Mouse (Mus musculus) stomach, postnatal 0 days (tissue): ENCODE measurements at regions not wholly inside any gene's neighbourhood (a gene's known extent, or its start where the extent isn't known, plus 50 kb on each side); places are given as distances from the start of the nearest gene placed in this dataset.

Experiments used
- ATAC-seq: fragments of 200-750 bp; cut with Nextera tagmentation; 2 replicates; pipeline ENCODE4 v1.8.0; 2017; ENCODE audit not compliant: low FRiP score, low TSS enrichment
- DNase-seq: peaks from one replicate; pipeline ENCODE4 v3.0.0-alpha.2; 2016; ENCODE audit warnings: low spot score
- H3K27ac ChIP-seq: fragments of 300-500 bp; sonication (generic); replicated peaks from 2 replicates; pipeline ENCODE4 v1.5.1; 2014; ENCODE audit warnings: mild to moderate bottlenecking, control low read depth
- H3K27me3 ChIP-seq: fragments of 300-500 bp; sonication (generic); 2 replicates; pipeline ENCODE4 v1.6.1; 2014; ENCODE audit warnings: low read length; ENCODE audit not compliant: control insufficient read depth, insufficient read depth
- H3K36me3 ChIP-seq: fragments of 300-500 bp; sonication (generic); 2 replicates; pipeline ENCODE4 v1.6.1; 2014; ENCODE audit warnings: low read length, mixed read lengths; ENCODE audit not compliant: control insufficient read depth, insufficient read depth
- H3K4me1 ChIP-seq: fragments of 300-500 bp; sonication (generic); replicated peaks from 2 replicates; pipeline ENCODE4 v1.6.1; 2014; ENCODE audit warnings: antibody characterized with exemption; ENCODE audit not compliant: control insufficient read depth, insufficient read depth
- H3K4me2 ChIP-seq: fragments of 300-500 bp; sonication (generic); replicated peaks from 2 replicates; pipeline ENCODE4 v1.6.1; 2014; ENCODE audit warnings: low read depth, mild to moderate bottlenecking, control low read depth, moderate library complexity
- H3K4me3 ChIP-seq: fragments of 300-500 bp; sonication (generic); 2 replicates; pipeline ENCODE4 v1.5.1; 2014; ENCODE audit warnings: low read depth, low read length, control low read depth
- H3K9ac ChIP-seq: fragments of 300-500 bp; sonication (generic); 2 replicates; pipeline ENCODE4 v1.6.1; 2014; ENCODE audit warnings: mild to moderate bottlenecking, low read length, control low read depth, mixed read lengths
- H3K9me3 ChIP-seq: fragments of 300-500 bp; sonication (generic); 2 replicates; pipeline ENCODE4 v1.6.1; 2016; ENCODE audit warnings: low read length; ENCODE audit not compliant: control insufficient read depth
- CTCF ChIP-seq: IDR thresholded peaks from 2 replicates; pipeline ENCODE4 v1.5.1; 2016; ENCODE audit warnings: antibody characterized with exemption, low read depth, mild to moderate bottlenecking, moderate library complexity
- EP300 ChIP-seq: optimal IDR thresholded peaks from 2 replicates; pipeline ENCODE3; 2016; ENCODE audit warnings: antibody characterized with exemption
- WGBS: fragments of 180-500 bp; shearing (Covaris S2); extraction: QIAGEN DNeasy Blood & Tissue Kit; methylation state at CpG from one replicate; pipeline ENCODE4 v1.1.7; 2014; 5-methylcytosine and 5-hydroxymethylcytosine counted together

- no peak for ATAC-seq
- H3K27ac ChIP-seq = peak overlapping the region; percentile 30; the same call in 1 of the 2 replicates
- WGBS = 60% methylated on average over 6 of the region's 6 CpGs
Measured at GRCm38 (mm10) chr7:68686396-68687139, 62.5 kb downstream of the Arrdc4 start.

GRCm38 (mm10) chr7:68682929-68683643, 66.0 kb downstream of the Arrdc4 start:
- Histone ChIP-seq H3K9ac (no peak overlapping the region), H3K27me3 (no peaks in the 10 kb centered on the region), H3K4me3 (no peak overlapping the region), H3K4me1 (peaks cover 4% of the 10 kb centered on the region; the same call in 1 of the 2 replicates), H3K27ac (0 out of 2 replicates have a peak overlapping the region, but pooled peaks have one; percentile 8), H3K4me2 (no peak overlapping the region), H3K36me3 (no peaks in the 10 kb centered on the region), H3K9me3 (no peaks in the 10 kb centered on the region)
- ATAC-seq = peak; percentile 25
- WGBS = 51% methylated on average over 5 of the region's 5 CpGs
- TF ChIP-seq EP300 (no peak), CTCF (no peak)
- no peak for DNase-seq

More at GRCm38 (mm10) chr7:68686396-68687139, 62.5 kb downstream of the Arrdc4 start:
- TF ChIP-seq EP300 (no peak), CTCF (no peak)
- Histone ChIP-seq H3K27me3 (no peaks in the 10 kb centered on the region), H3K4me3 (no peak overlapping the region), H3K9me3 (no peaks in the 10 kb centered on the region), H3K4me1 (peaks cover 4% of the 10 kb centered on the region; the same call in 1 of the 2 replicates), H3K4me2 (no peak overlapping the region), H3K9ac (no peak overlapping the region), H3K36me3 (no peaks in the 10 kb centered on the region)
- DNase-seq = no peak

GRCm38 (mm10) chr7:68682318-68682728, 66.7 kb downstream of the Arrdc4 start:
- H3K9me3 ChIP-seq = no peaks in the 10 kb centered on the region
- H3K27me3 ChIP-seq = no peaks in the 10 kb centered on the region
- WGBS = 43% methylated on average over 6 of the region's 6 CpGs
- ATAC-seq (peak; percentile 86), DNase-seq (peak; percentile 69)
- H3K27ac ChIP-seq = 0 out of 2 replicates have a peak overlapping the region, but pooled peaks have one; percentile 8
- H3K9ac ChIP-seq = no peak overlapping the region
- H3K4me2 ChIP-seq = no peak overlapping the region
- H3K36me3 ChIP-seq = no peaks in the 10 kb centered on the region
- peaks cover 4% of the 10 kb centered on the region; the same call in 1 of the 2 replicates for H3K4me1 ChIP-seq
- TF ChIP-seq CTCF (no peak), EP300 (no peak)
- no peak overlapping the region for H3K4me3 ChIP-seq

- H3K4me3 ChIP-seq = no peak overlapping the region
- no peaks in the 10 kb centered on the region for H3K4me1 ChIP-seq
- ATAC-seq = no peak
- no peaks in the 10 kb centered on the region for H3K27me3 ChIP-seq
- H3K4me2 ChIP-seq = no peak overlapping the region
- no peak for TF ChIP-seq EP300
- TF ChIP-seq CTCF = no peak
- no peaks in the 10 kb centered on the region for H3K9me3 ChIP-seq
- 71% methylated on average over 3 of the region's 3 CpGs for WGBS
- DNase-seq = no peak
- no peak overlapping the region for H3K27ac ChIP-seq
- no peak overlapping the region for H3K9ac ChIP-seq
- H3K36me3 ChIP-seq = no peaks in the 10 kb centered on the region
Measured at GRCm38 (mm10) chr7:68679770-68680169, 69.3 kb downstream of the Arrdc4 start.

GRCm38 (mm10) chr7:68667790-68668732, 81.0 kb downstream of the Arrdc4 start:
- Histone ChIP-seq H3K27ac (no peak overlapping the region), H3K36me3 (no peaks in the 10 kb centered on the region), H3K9ac (no peak overlapping the region), H3K27me3 (no peaks in the 10 kb centered on the region), H3K4me1 (no peaks in the 10 kb centered on the region), H3K4me3 (no peak overlapping the region), H3K4me2 (no peak overlapping the region), H3K9me3 (no peaks in the 10 kb centered on the region)
- no peak; the same call in 1 of the 2 replicates for ATAC-seq
- WGBS = 64% methylated on average over 12 of the region's 12 CpGs
- DNase-seq = no peak
- TF ChIP-seq CTCF (no peak), EP300 (no peak)
